Mouse (Mus musculus): ENCODE measurements at regions not wholly inside any gene's neighbourhood (a gene's known extent, or its start where the extent isn't known, plus 50 kb on each side); places are given as distances from the start of the nearest gene placed in this dataset.

DNA sequence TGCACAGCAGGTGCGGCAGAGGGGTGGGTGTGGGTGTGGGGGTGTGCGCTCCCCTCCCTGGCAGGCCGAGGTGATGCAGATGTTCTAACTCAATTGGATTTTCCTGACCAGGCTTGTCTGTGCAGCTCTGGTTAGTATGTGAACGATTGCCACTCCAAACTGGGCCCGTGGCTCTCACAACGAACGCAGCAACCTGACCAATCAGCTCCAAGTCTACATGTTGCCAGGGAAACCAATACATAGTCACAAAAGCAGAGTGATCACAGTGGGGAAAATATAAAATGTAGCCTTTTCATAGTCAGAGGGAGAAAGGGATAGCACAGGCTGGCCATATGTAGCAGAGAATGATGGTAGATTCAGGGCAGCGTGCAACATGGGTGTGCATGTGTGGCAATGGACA is 287.1 kb downstream of the Gm11011 start:
- TF ChIP-seq CTCF (IDR thresholded peaks at IDR 0.05; ENCODE audit: extremely low read depth, insufficient read length, insufficient replicate concordance, low read depth, low read length) = no peak
- no peak for TF ChIP-seq POLR2A (IDR thresholded peaks at IDR 0.05; ENCODE audit: low read depth, low read length)

All from small intestine, adult 2 months (tissue).